Mouse (Mus musculus): ENCODE results near the gene Cyp2t4. TPM values are rescaled to one million over a fixed set of nuclear protein-coding genes. Genes with fewer than 3 reads are reported as not detected.

Cyp2t4 gene
- not detected in 2 replicates for polyA plus RNA-seq (2012; ENCODE audit: low replicate concordance)

GRCm38 (mm10) chr7:27153205-27153764 lies at the start of gene Cyp2t4:
Cyp2t4 (plus strand) TSS chr7:27153714.

GRCm38 (mm10) chr7:27119676-27120075 lies 33.8 kb upstream of the Cyp2t4 start, which contains the start of gene Cyp2f2:
Cyp2f2 (plus strand) TSS chr7:27119909.

GRCm38 (mm10) chr7:27166614-27167474 lies 13.3 kb downstream of the Cyp2t4 start, which contains the start of gene Egln2:
Egln2 (minus strand) TSS chr7:27166802.

GRCm38 (mm10) chr7:27178324-27179216 lies 25.1 kb downstream of the Cyp2t4 start, which contains the start of gene Rab4b:
Rab4b (minus strand) TSS chr7:27178896.

GRCm38 (mm10) chr7:27180837-27181695 lies 27.6 kb downstream of the Cyp2t4 start, which contains the start of the genes Gm21983 and Mia:
Gm21983 (minus strand) TSS chr7:27181086.
Mia (minus strand) TSS chr7:27181157.

GRCm38 (mm10) chr7:27195681-27196611 lies 42.4 kb downstream of the Cyp2t4 start, which contains the start of the genes BC024978 and Snrpa:
BC024978 (plus strand) TSS chr7:27195781.
Snrpa (minus strand) TSS chr7:27196271.

Other genes starting within 250 kb of the Cyp2t4 start
- not detected in 2 replicates for gene Cyp2a22, start 214.3 kb upstream of the Cyp2t4 start, polyA plus RNA-seq (2012; ENCODE audit: low replicate concordance)
- not detected in 2 replicates for gene Cyp2a12, start 124.6 kb upstream of the Cyp2t4 start, polyA plus RNA-seq (2012; ENCODE audit: low replicate concordance)
- gene Cyp2f2, start 33.8 kb upstream of the Cyp2t4 start, polyA plus RNA-seq (2012; ENCODE audit: low replicate concordance) = not detected in 2 replicates
- 74.7 and 137 TPM in 2 replicates for gene Egln2, start 13.1 kb downstream of the Cyp2t4 start, polyA plus RNA-seq (2012; ENCODE audit: low replicate concordance)
- 231 and 342 TPM in 2 replicates for gene Rab4b, start 25.2 kb downstream of the Cyp2t4 start, polyA plus RNA-seq (2012; ENCODE audit: low replicate concordance)
- gene Gm21983, start 27.4 kb downstream of the Cyp2t4 start, polyA plus RNA-seq (2012; ENCODE audit: low replicate concordance) = 0.32 and 1.8 TPM in 2 replicates
- not detected in 2 replicates for gene Mia, start 27.4 kb downstream of the Cyp2t4 start, polyA plus RNA-seq (2012; ENCODE audit: low replicate concordance)
- gene BC024978, start 42.1 kb downstream of the Cyp2t4 start, polyA plus RNA-seq (2012; ENCODE audit: low replicate concordance) = 3.1 and 5.7 TPM in 2 replicates
- 820 and 1,336 TPM in 2 replicates for gene Snrpa, start 42.6 kb downstream of the Cyp2t4 start, polyA plus RNA-seq (2012; ENCODE audit: low replicate concordance)
- gene Itpkc, start 74.9 kb downstream of the Cyp2t4 start, polyA plus RNA-seq (2012; ENCODE audit: low replicate concordance) = 3.4 and 6.0 TPM in 2 replicates
- 30.3 and 47.8 TPM in 2 replicates for gene Coq8b, start 79.3 kb downstream of the Cyp2t4 start, polyA plus RNA-seq (2012; ENCODE audit: low replicate concordance)
- 4.0 and 4.9 TPM in 2 replicates for gene Numbl, start 104.7 kb downstream of the Cyp2t4 start, polyA plus RNA-seq (2012; ENCODE audit: low replicate concordance)
- 2.1 and 4.3 TPM in 2 replicates for gene Ltbp4, start 184.0 kb downstream of the Cyp2t4 start, polyA plus RNA-seq (2012; ENCODE audit: low replicate concordance)
- 394 and 419 TPM in 2 replicates for gene Shkbp1, start 202.3 kb downstream of the Cyp2t4 start, polyA plus RNA-seq (2012; ENCODE audit: low replicate concordance)
- not detected in 2 replicates for gene Gm20479, start 203.7 kb downstream of the Cyp2t4 start, polyA plus RNA-seq (2012; ENCODE audit: low replicate concordance)